Mouse (Mus musculus) megakaryocyte-erythroid progenitor cell, adult 5-6 weeks (primary cell): ENCODE data around the gene Ccdc157. TPM values are rescaled to one million over a fixed set of nuclear protein-coding genes. Genes with fewer than 3 reads are reported as not detected.

Source experiments
- ATAC-seq: replicated peaks from 2 replicates; pipeline ENCODE4 v1.8.0; 2016; ENCODE audit warnings: mild to moderate bottlenecking, inconsistent platforms; ENCODE audit not compliant: severe bottlenecking, poor library complexity, low FRiP score, low TSS enrichment
- total RNA-seq, 2 experiments: library from RNA; stranded (forward) in 1 of 2; stranded (reverse) in 1 of 2; fragments of 200-1000, 215-1000 nt in 1 of 2; fragments of >200 nt in 1 of 2; fragmentation: Nextera tagmentation in 1 of 2; gene quantifications; 2 replicates each; pipeline ENCODE4 v1.2.3; 2014 to 2017

Ccdc157 gene
- total RNA-seq, 2 experiments from 2014 or later, result 0.48 to 0.80 TPM

DNA sequence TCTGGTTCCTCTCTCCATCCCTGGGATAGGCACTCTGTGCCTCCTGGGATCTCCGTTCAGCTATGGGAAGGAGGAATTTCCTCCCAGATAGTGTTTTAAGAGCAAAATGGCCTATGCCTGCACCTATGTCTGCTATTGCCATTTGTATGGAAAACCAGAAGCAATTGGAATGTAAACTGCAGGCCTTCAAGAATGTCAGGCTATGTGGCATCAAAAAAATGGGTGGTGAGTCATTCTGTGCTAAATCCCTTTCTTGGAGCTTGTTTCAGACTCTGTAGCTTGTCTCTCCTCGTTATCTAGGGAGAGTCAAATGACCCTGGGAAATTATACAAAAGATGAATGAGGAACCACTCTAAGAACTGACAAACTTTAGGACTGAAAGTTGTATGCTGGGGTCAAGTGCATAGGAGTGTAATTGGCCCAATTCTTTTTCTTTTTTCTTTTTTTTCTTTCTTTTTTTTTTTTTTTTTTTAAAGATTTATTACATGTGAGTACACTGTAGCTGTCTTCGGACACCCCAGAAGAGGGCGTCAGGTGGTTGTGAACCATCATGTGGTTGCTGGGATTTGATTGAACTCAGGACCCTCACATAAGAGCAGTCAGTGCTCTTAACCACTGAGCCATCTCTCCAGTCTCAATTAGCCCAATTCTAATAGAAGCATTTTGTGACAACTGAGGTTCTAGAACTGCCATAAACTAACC, 24.3 kb upstream of the Ccdc157 start:
- ATAC-seq, result no peak

DNA sequence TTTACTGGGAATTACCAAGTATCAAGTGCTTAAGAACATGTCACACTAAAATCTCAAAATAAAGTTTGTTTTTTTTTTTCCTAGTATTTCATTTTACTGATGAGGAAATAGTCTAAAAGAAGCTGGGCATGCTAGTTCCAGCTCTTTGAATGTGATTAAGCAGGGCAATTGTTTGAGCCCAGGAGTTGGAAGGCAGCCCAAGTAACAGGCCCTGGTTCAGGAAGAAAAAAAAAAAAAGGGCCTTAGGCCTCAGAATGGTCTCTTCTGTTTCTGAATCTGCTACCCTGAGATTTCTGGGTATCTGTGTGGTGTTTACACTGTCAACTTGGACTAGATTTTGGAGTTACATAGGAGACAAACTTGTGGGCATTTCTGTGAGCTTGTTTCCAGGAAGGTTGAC, 23.4 kb upstream of the Ccdc157 start:
- ATAC-seq, result no peak

DNA sequence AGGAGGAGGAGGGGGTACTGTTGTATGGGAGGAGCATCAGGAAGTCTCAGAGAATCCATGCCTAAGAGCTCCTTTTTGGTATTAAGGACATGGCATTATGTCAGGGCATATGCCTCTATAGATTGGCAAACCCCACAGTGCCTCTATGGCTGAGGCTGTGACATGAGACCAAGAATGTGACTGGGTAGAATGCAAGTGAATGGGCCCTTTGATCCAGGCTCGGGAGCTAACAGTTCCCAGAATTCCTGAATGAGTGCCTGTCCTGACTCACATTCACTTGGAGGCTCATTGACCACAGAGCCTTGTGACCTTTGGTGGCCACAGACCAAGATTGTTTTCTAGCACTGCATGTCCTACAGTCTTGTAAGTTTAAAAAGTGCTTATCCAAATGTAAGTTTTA, 22.0 kb upstream of the Ccdc157 start:
- ATAC-seq, result no peak

DNA sequence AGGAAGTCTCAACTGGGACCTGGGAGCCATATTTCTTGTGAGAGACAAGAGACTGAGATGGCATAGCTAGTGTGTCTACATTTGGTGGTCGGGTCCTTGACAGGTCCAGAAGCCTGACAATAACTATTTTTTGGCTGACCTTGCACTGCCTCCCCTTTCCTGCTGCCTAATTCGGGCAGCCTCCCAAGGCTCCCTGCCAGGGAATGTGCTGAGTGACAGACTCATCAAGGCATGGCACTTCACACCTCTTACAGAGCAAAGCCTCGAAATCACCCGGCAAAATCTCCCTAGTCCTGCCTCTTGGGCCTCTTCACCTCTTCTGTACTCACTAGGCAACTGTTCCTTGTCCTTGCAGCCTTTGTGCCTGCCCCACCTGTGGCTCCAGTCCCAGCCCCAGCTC, 17.6 kb upstream of the Ccdc157 start:
- ATAC-seq, result no peak

GRCm38 (mm10) chr11:4174586-4174985, 14.5 kb upstream of the Ccdc157 start:
- no peak for ATAC-seq

- no peak for ATAC-seq
Observed at GRCm38 (mm10) chr11:4166467-4167090, 6.5 kb upstream of the Ccdc157 start.

- no peak for ATAC-seq
Observed at GRCm38 (mm10) chr11:4164701-4165100, 4.6 kb upstream of the Ccdc157 start.

- ATAC-seq, result peak; percentile 62
Observed at GRCm38 (mm10) chr11:4160758-4161480, 826 bp upstream of the Ccdc157 start.

- ATAC-seq, result no peak
Observed at GRCm38 (mm10) chr11:4158676-4159075, 1.4 kb downstream of the Ccdc157 start.

GRCm38 (mm10) chr11:4155641-4156040, 4.5 kb downstream of the Ccdc157 start:
- peak; percentile 64 for ATAC-seq

GRCm38 (mm10) chr11:4153694-4154093, 6.4 kb downstream of the Ccdc157 start:
- ATAC-seq, result peak; percentile 60; the same call in 1 of the 2 replicates

- ATAC-seq, result no peak
Observed at GRCm38 (mm10) chr11:4149886-4150285, 10.2 kb downstream of the Ccdc157 start.

DNA sequence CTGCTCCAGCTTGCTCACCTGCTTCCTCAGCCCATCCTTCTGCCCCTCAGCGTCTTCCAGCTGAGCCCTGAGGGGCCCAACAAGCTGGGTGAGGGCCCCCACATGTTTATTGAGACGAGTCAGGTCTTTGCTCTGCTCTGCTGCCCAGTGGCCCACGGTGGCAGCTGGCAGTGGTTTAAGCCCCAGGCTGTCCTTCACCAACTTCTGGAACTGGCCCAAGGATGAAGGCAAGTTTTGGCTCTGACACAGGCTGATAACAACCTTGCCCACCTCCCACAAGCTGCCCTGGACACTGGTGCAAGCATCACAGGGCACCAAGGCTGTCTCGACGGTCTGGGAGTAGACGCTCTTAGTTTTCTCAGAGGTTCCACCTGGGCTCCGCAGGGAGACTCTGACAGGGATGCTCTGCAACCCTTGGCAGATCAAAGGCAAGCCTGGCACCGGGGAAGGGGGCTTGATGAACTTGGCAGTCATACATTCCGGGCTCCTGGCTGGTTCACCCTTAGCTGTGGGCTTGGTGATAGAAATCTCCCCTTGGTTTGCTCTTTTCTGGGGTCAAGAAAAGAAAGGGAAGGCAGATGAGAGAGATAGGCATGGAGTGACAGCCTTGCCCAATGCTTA, 11.4 kb downstream of the Ccdc157 start:
- ATAC-seq, result no peak

- no peak for ATAC-seq
Observed at GRCm38 (mm10) chr11:4148120-4148519, 12.0 kb downstream of the Ccdc157 start.

- no peak for ATAC-seq
Observed at GRCm38 (mm10) chr11:4147098-4147497, 13.0 kb downstream of the Ccdc157 start.

GRCm38 (mm10) chr11:4146381-4146780, 13.7 kb downstream of the Ccdc157 start:
- no peak for ATAC-seq

- ATAC-seq, result no peak
Observed at GRCm38 (mm10) chr11:4143281-4144062, 16.6 kb downstream of the Ccdc157 start.

DNA sequence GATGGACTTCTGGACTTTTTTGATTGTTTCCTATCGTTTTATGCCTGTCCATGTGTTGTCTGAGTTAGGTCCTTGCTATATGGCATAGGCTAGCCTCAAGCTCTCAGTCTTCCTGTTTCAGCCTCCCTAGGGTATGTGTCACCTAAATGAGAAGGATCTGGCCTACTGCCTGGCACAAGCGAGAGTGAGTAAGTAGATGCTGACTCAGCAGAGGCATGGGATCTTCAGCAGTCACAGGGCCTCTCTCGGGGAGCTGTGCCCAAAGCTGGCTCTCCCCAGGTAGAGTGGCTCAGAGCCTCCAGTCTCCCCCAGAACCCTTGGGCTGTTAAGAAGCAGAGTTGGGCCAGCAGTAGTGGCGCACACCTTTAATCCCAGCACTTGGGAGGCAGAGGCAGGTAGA, 17.7 kb downstream of the Ccdc157 start:
- no peak for ATAC-seq

- no peak for ATAC-seq
Observed at GRCm38 (mm10) chr11:4141505-4141904, 18.6 kb downstream of the Ccdc157 start.
